Mouse (Mus musculus) WW6 (cell line): ENCODE measurements at regions not wholly inside any gene's neighbourhood (a gene's known extent, or its start where the extent isn't known, plus 50 kb on each side); places are given as distances from the start of the nearest gene placed in this dataset.

Experiments used
- DNase-seq: peaks from one replicate; pipeline ENCODE4 v3.0.0-alpha.2; 2013; ENCODE audit warnings: low read depth, low spot score

GRCm38 (mm10) chr15:67391918-67392317 is 891.2 kb upstream of the Lrrc6 start:
- DNase-seq, result no peak

DNA sequence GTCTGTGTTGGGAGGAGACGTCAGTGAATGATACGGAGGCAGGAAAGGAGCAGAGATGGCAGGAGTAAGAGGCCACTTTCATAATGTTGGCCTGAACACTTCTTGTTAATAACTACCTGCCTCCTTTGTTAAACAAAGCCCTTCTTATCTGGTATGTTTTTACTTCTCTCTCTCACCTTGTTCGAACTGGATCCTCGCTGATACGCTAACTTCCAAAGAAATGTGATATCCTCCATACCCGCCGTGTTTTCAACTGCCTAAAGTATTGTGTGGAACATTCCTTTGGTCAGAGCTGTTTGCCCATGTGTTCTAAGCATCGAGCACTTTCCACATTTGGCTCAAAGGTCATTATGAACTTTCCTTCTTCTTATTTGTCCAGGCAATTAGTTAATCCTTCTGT is 887.8 kb upstream of the Lrrc6 start:
- DNase-seq, result no peak

GRCm38 (mm10) chr15:67386896-67387295 is 886.2 kb upstream of the Lrrc6 start:
- DNase-seq, result no peak

DNA sequence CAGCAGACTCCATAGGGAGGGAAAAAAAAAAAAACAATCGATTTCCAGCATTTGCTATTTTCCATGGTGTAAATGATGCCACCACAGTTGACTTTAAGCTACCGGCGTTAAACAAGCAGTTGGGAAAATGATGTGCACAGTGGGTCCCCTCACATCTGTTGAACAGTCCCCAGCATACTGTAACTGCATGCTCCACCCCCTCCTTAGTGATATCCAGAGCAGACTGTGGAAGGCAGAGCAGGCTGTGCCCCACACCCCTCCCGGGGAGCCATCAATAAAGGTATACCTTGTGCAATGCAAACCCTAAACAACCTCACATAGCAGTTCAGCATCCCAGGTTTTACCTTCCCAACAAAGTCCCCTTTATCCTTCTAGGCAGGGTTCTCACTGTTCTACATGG is 872.9 kb upstream of the Lrrc6 start:
- DNase-seq, result no peak

DNA sequence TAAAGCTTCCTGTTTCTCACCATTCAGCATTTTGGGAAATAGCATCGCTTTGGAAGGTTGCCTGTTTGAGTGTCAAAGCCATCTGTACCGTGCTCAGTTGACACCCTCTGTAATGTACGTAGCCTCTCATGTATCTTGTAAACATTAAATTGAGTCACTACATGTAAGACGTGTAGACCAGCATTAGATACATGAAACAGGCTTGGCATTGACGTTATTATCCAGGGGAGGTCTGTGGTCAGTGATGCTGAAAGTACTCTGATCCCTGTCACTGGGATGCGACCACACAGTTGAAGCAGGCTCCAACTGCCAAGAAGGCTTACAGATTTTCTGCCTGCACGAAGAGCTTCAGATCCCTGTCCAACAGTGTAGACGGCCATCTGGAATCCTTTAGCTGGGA is 872.3 kb upstream of the Lrrc6 start:
- DNase-seq, result no peak

DNA sequence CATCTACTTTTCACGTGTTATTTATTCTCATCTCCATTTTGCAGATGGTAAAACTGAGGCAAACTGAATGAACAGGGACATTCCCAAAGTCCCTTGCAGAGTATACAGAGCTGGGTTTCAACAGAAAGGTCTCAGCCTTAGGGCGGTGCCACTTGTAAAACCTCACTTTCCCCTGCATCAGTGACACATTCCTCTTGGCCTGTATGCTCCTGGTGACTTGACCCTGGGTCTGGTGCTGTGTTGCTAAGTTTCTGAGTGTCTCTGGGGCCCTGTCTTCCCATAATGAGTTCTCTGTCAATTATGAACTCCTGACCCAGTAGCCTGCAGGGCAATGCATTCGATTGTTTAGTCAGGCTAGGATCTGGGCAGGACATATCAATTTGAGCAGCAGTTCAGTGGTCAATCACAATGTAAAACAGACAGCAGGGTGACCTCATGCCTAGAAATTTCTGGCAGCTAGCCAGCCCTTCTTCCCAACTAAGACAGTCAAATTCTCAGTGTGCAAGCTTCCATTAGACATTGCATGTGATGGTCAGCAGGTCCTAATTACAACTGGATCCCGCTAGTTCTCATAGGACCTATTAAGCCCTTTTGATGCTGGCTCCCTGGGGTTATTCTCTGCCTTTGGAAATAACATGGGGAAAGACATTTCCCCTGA is 863.5 kb upstream of the Lrrc6 start:
- DNase-seq, result no peak

DNA sequence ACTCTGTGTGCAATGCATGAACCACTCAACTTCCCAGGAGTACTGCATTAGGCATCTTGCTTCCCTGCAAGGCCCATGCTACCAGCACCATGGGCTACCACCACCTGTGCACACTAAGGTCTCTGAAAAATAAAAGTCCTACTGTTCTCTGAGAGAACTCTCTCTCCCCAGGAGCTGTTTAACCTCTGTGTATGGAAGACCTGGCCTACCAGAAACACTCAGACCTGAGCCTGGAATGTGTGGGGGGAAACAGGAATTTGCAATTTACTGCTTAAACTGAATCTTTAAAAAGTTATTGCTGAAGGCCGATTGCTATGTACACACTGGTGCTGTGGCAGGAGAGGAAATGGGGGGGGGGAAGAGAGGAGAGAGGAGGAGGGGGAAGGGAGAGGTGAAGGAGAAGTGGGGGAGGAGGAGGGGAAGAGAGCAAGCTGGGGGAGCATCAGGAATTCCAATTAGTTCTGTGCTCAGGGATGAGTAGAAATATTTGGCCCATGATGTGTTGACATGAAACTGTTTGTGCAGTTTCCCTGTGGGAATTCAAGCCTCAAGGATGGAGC is 860.4 kb upstream of the Lrrc6 start:
- DNase-seq, result no peak

GRCm38 (mm10) chr15:67357867-67358266 is 857.2 kb upstream of the Lrrc6 start:
- DNase-seq, result no peak

GRCm38 (mm10) chr15:67355334-67355733 is 854.6 kb upstream of the Lrrc6 start:
- no peak for DNase-seq

DNA sequence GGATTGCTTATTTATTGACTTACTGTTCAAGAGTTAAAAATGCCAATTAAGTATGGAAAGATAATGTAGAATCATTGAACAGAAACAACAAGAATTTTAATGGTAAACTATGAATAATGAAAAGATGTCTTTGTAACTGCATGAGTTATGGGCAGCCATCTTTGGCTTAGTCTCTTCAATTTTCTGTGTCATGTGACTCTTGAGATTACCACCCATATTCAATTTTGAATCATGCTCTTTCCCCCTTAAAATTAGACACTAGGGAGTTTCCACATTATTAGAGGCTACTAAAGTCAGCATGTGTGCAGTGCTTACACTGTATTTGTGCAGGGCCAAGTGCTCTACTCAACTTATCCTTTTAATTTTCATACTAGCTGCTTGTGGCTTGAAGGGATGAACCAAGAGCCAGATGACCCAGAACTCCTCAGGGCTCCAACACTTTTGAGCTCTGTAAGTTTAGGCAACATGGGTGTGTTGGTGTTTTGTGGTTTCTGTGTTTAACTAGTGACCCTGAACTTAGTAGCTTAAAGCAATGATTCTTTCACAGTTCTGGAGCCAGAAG is 854.0 kb upstream of the Lrrc6 start:
- no peak for DNase-seq

DNA sequence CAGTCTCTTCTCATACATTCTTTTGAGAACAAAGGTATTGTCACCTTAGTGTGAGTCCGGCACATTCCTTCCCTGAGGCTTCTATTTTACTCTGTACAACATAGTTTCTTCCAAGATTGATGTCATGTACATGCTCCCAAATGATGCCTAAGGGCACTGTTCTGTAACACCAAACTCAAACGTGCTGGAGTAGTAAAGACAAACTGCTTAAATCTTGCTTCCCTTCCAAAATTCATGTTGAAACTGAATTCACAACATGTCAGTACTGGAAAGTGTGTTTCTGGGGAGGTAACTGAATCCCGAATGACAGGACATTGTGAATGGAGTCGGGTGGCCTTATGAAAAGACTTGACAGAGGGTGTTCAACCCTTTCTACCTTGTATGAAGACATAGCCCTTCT is 848.8 kb upstream of the Lrrc6 start:
- DNase-seq, result no peak

DNA sequence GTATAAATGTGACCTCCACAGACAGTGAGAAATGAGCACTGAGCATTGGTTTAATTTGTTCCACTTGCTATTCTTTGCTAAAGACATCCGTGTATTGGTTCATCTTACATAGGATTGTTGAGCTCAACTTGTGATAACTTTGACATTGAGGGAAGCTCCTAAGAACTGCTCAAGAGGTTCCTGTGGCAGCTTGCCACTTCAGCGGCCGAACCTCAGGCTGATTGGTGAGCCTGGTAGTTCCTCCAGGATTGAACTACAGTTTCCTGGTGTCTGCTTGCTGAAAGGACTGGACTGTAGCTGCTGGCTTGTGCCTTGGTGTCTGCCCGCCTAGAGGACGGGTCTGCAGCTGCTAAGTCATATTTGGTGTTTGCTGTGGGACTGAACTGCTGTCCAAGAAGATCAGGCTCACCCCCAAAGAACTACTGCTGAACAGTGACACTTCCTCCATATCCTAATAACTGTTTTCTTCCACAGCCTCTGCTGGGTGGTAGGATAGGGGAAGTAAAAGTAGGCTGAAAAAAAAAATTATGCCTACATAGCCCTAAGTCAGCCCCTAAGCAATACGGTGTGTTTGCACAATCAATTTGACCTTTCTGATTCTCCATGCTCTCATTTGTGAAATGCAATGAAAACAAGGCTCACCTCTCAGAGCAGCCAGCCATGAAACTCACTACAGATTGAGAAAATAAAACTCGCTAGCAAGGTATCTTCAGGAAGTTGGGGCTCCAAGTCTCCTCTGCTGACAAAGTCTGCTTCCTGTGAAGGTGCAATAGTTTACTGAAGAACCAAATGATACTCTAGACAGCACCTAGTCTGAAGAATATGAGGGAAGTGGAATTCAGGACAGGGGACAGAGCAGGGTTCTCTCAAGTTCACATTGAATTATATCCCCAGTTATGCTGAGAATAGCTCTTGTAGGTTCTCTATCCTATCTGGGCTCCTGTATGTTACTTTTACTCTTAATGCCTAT is 844.8 kb upstream of the Lrrc6 start:
- no peak for DNase-seq

- DNase-seq, result no peak
Observed at GRCm38 (mm10) chr15:67342050-67342449, 841.3 kb upstream of the Lrrc6 start.

GRCm38 (mm10) chr15:67337040-67337395 is 836.3 kb upstream of the Lrrc6 start:
- DNase-seq, result no peak

DNA sequence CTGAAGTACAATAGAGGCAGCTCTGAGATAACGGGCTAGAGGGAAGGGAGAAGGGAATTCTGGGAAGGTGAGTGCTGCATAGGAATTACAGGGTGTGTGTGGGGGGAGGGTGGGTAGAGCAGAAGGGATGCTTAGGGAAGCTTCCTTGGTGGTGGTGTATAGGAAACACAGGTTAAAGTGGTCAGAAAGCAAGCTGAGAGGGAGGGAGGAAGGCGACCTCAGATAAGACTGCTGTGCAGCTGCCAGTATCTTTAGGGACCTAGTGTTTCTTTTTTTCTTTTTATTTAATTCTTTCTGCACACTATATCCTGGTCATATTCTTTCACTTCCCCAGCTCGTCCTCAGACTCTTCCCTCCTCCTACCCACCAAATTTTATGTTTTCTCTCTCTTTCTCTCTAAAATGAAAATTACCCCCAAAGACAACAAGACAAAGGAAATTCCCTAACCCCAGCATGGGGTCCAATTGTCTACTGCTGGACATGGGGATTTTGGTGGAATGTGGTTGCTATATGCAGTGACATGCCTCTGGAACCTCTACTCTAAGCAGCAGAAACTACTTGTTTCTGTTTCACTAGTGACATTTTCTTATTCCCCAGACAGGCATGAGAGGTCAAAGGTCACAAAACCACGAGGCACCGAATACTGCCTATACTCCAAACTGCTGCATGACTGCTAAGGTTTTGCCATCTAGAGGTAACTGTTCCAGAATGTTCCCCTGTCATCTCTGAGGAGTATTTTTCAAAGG is 835.8 kb upstream of the Lrrc6 start:
- DNase-seq, result no peak

DNA sequence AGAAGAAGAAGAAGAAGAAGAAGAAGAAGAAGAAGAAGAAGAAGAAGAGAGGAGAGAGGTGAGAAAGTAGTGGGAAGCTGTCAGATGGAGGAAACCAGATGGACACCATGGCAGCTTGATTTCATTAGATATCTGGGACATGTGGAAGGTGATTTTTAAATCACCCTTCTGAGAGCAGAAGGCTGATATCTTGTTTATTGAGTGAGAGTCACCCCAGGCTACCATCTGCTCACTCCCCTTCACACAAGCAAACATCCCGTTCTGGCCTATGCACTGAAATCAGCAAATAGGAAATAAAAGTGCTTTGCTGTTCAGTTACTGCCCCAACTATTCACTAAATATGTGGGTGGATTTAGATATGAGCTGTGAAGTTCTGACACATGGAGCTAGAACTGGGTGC is 831.8 kb upstream of the Lrrc6 start:
- DNase-seq, result no peak

DNA sequence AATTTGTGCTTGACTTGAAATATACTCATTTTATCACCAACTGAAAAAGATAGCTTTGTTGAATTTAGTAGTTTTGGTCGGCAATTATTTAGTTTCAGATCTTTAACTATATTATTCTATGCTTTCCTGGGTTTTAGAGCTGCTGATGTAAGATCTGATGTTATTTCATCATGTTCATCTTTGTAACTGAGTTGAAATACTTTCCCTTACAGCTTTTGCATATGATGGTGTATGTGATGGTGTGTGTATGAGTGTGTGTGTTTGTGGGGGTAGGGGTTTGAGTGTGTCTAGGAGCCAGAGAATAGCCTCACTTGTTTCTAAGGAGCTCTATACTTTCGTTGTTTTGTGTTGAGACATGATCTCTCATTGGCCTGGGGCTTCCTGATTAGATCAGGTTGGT is 819.6 kb upstream of the Lrrc6 start:
- no peak for DNase-seq

DNA sequence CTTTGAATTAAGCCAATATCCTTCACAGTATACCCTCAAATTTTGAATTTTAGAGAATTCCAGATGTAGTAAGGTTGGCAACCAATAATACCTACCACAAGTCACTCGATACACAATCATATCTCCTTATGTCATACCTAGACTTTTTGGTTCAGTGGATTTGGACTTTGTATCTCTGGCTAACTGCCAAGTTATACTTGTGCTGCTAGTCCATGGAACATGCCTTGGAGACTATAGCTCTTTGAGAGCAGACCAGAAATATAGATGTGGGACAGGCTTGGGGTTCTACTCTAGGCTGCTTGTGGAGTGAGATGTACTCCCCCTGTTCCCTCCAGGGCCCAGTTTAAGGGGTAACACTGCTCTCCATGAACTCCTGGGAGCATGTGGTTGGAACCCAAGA is 814.5 kb upstream of the Lrrc6 start:
- DNase-seq, result no peak

GRCm38 (mm10) chr15:67313648-67314047 is 812.9 kb upstream of the Lrrc6 start:
- DNase-seq, result no peak

GRCm38 (mm10) chr15:67305681-67306080 is 805.0 kb upstream of the Lrrc6 start:
- DNase-seq, result no peak

GRCm38 (mm10) chr15:67303804-67304203 is 803.1 kb upstream of the Lrrc6 start:
- DNase-seq, result no peak

DNA sequence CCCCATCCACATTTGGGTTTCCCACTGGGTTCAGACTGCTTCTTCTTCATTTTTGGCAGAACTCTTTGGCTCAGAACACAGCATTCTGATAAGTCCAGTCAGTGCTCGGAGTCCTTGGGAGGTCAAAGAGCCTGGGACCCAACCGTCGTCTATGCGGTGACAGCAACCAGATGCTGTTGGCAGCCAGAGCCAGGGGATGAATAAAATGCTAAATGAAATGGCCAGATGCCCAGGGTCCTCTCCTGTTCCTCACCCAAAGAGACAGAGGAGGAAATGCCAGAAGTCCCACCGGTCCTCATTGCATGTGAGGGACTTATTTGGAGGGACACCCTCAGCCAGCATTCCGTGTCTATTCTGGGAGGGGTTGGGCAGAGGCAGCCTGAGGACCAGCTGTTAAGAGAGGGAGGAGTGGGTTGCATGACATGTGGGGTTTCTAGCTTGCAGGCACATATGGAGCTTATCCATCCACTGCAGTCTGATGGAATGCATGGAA is 801.2 kb upstream of the Lrrc6 start:
- no peak for DNase-seq
